Mouse (Mus musculus): ENCODE data around the gene Ctbp2. TPM values are rescaled to one million over a fixed set of nuclear protein-coding genes. Genes with fewer than 3 reads are reported as not detected.

The Ctbp2 gene
- total and polyA plus RNA-seq, 3 experiments: 74.9 to 90.7 TPM; not detected in 1

GRCm38 (mm10) chr7:133100178-133100577 lies 24.0 kb downstream of the Ctbp2 start:
- Histone ChIP-seq H3K36me3 (ENCODE audit: control insufficient read depth in 1 of 2, insufficient read depth in 2 of 2, low read length in 2 of 2) (peaks cover 0 to 1% of the 10 kb centered on the region in 2 experiments; a peak in 1 of 4 replicates), H3K79me2 (ENCODE audit: control insufficient read depth, insufficient read depth, low read length, poor library complexity) (peaks cover 27% of the 10 kb centered on the region), H3K9ac (ENCODE audit: control insufficient read depth, low read depth, low read length, poor library complexity, severe bottlenecking) (no peak overlapping the region), H3K4me1 (ENCODE audit: control insufficient read depth in 1 of 2, insufficient read depth in 2 of 2, low read length in 2 of 2) (no peaks in the 10 kb centered on the region), H3K27me3 (ENCODE audit: control insufficient read depth in 1 of 2, insufficient read depth in 2 of 2, low read length in 2 of 2) (no peaks in the 10 kb centered on the region), H3K9me3 (replicated peaks; ENCODE audit: insufficient read depth, low read length) (no peaks in the 10 kb centered on the region), H3K27ac (ENCODE audit: control insufficient read depth, low read depth, low read length) (no peak overlapping the region), H3K4me3 (ENCODE audit: control insufficient read depth in 1 of 2, insufficient read depth in 1 of 2, low read depth in 2 of 2, low read length in 2 of 2) (no peak overlapping the region)
- DNase-seq (ENCODE audit: low read depth, low spot score): no peak
- TF ChIP-seq RCOR1 (IDR thresholded peaks at IDR 0.05; ENCODE audit: low read depth, low read length): no peak
- no peak for TF ChIP-seq MAFK (IDR thresholded peaks at IDR 0.05; ENCODE audit: borderline replicate concordance, low read depth, low read length)
- no peak for TF ChIP-seq CHD1 (IDR thresholded peaks at IDR 0.05; ENCODE audit: low read depth, low read length)
- no peak for TF ChIP-seq MXI1 (IDR thresholded peaks at IDR 0.05; ENCODE audit: low read depth, low read length)
- no peak for TF ChIP-seq USF2 (IDR thresholded peaks at IDR 0.05; ENCODE audit: borderline replicate concordance in 1 of 2, insufficient read depth in 1 of 2, low read depth in 1 of 2, low read length in 2 of 2)
- no peak for TF ChIP-seq GABPA (IDR thresholded peaks at IDR 0.05; ENCODE audit: low read depth, low read length)
- no peak for TF ChIP-seq POLR2A (IDR thresholded peaks at IDR 0.05; ENCODE audit: control insufficient read depth in 1 of 2, insufficient read depth in 1 of 2, low read depth in 1 of 2, low read length in 2 of 2, poor library complexity in 1 of 2)
- TF ChIP-seq KAT2A (conservative IDR thresholded peaks at IDR 0.05; ENCODE audit: low read depth, low read length): no peak
- TF ChIP-seq UBTF (IDR thresholded peaks at IDR 0.05; ENCODE audit: borderline replicate concordance, insufficient read depth, low read depth, low read length): no peak
- no peak for TF ChIP-seq MAZ (IDR thresholded peaks at IDR 0.05; ENCODE audit: low read depth, low read length)
- TF ChIP-seq TCF12 (IDR thresholded peaks at IDR 0.05; ENCODE audit: low read depth, low read length): no peak
- no peak for TF ChIP-seq MAX (IDR thresholded peaks at IDR 0.05; ENCODE audit: low read length)
- no peak for TF ChIP-seq SIN3A (IDR thresholded peaks at IDR 0.05; ENCODE audit: low read length)
- no peak for TF ChIP-seq ZC3H11A (IDR thresholded peaks at IDR 0.05; ENCODE audit: low read depth, low read length)
- no peak for TF ChIP-seq ELF1 (IDR thresholded peaks at IDR 0.05; ENCODE audit: low read depth, low read length)
- no peak for TF ChIP-seq NELFE (IDR thresholded peaks at IDR 0.05; ENCODE audit: low read depth, low read length)
- no peak for TF ChIP-seq GATA1 (IDR thresholded peaks at IDR 0.05; ENCODE audit: low read depth, low read length)
- no peak for TF ChIP-seq ZKSCAN1 (IDR thresholded peaks at IDR 0.05; ENCODE audit: low read depth, low read length)

GRCm38 (mm10) chr7:133099266-133099665 lies 24.9 kb downstream of the Ctbp2 start:
- H3K9me3 ChIP-seq (replicated peaks; ENCODE audit: insufficient read depth, low read length): no peaks in the 10 kb centered on the region
- no peaks in the 10 kb centered on the region for H3K27me3 ChIP-seq (ENCODE audit: control insufficient read depth in 1 of 2, insufficient read depth in 2 of 2, low read length in 2 of 2)
- H3K27ac ChIP-seq (ENCODE audit: control insufficient read depth, low read depth, low read length): no peak overlapping the region
- H3K4me3 ChIP-seq (ENCODE audit: control insufficient read depth in 1 of 2, insufficient read depth in 1 of 2, low read depth in 2 of 2, low read length in 2 of 2): no peak overlapping the region
- TF ChIP-seq USF2 (IDR thresholded peaks at IDR 0.05; ENCODE audit: borderline replicate concordance in 1 of 2, insufficient read depth in 1 of 2, low read depth in 1 of 2, low read length in 2 of 2) (no peak), ELF1 (IDR thresholded peaks at IDR 0.05; ENCODE audit: low read depth, low read length) (no peak), MEF2A (IDR thresholded peaks at IDR 0.05; ENCODE audit: extremely low read depth, insufficient replicate concordance, low read depth, low read length, poor library complexity, severe bottlenecking) (no peak), EP300 (IDR thresholded peaks at IDR 0.05; ENCODE audit: low read depth in 1 of 2, low read length in 2 of 2) (no peak), HCFC1 (IDR thresholded peaks at IDR 0.05; ENCODE audit: low read depth, low read length) (no peak), SMC3 (IDR thresholded peaks at IDR 0.05; ENCODE audit: low read depth, low read length) (no peak), ZNF384 (IDR thresholded peaks at IDR 0.05; ENCODE audit: low read depth, low read length) (no peak), GATA1 (IDR thresholded peaks at IDR 0.05; ENCODE audit: low read depth, low read length) (no peak), USF1 (IDR thresholded peaks at IDR 0.05; ENCODE audit: low read depth, low read length) (no peak), MYC (IDR thresholded peaks at IDR 0.05; ENCODE audit: low read depth, low read length) (no peak), POLR2A (IDR thresholded peaks at IDR 0.05; ENCODE audit: control insufficient read depth in 1 of 2, insufficient read depth in 1 of 2, low read depth in 1 of 2, low read length in 2 of 2, poor library complexity in 1 of 2) (no peak), NRF1 (IDR thresholded peaks at IDR 0.05; ENCODE audit: insufficient read depth, low read depth, low read length, poor library complexity, severe bottlenecking) (no peak)
- peaks cover 24% of the 10 kb centered on the region for H3K79me2 ChIP-seq (ENCODE audit: control insufficient read depth, insufficient read depth, low read length, poor library complexity)
- DNase-seq (ENCODE audit: low read depth, low spot score): no peak
- H3K4me1 ChIP-seq (ENCODE audit: control insufficient read depth in 1 of 2, insufficient read depth in 2 of 2, low read length in 2 of 2): no peaks in the 10 kb centered on the region
- H3K9ac ChIP-seq (ENCODE audit: control insufficient read depth, low read depth, low read length, poor library complexity, severe bottlenecking): no peak overlapping the region
- H3K36me3 ChIP-seq (ENCODE audit: control insufficient read depth in 1 of 2, insufficient read depth in 2 of 2, low read length in 2 of 2): peaks cover 0 to 1% of the 10 kb centered on the region in 2 experiments; a peak in 1 of 4 replicates
